Mouse (Mus musculus) limb, embryonic 15.5 days (tissue): ENCODE data around the gene Ncam1. TPM values are rescaled to one million over a fixed set of nuclear protein-coding genes. Genes with fewer than 3 reads are reported as not detected.

ENCODE experiments used
- ATAC-seq: fragments of 200-750 bp; cut with Nextera tagmentation; 2 replicates; pipeline ENCODE4 v1.8.0; 2017; ENCODE audit warnings: low read depth, moderate TSS enrichment; ENCODE audit not compliant: insufficient number of reproducible peaks, low FRiP score, low TSS enrichment
- H3K27ac ChIP-seq: fragments of 300-500 bp; sonication (generic); 2 replicates; pipeline ENCODE4 v1.5.1; 2015; ENCODE audit warnings: moderate library complexity, mild to moderate bottlenecking, inconsistent platforms
- H3K27me3 ChIP-seq: fragments of 300-500 bp; sonication (generic); 2 replicates; pipeline ENCODE4 v1.6.1; 2015; ENCODE audit warnings: inconsistent platforms
- H3K36me3 ChIP-seq: fragments of 300-500 bp; sonication (generic); 2 replicates; pipeline ENCODE4 v1.6.1; 2015; ENCODE audit warnings: inconsistent platforms
- H3K4me1 ChIP-seq: fragments of 300-500 bp; sonication (generic); 2 replicates; pipeline ENCODE4 v1.6.1; 2015; ENCODE audit warnings: inconsistent platforms
- H3K4me2 ChIP-seq: fragments of 300-500 bp; sonication (generic); 2 replicates; pipeline ENCODE4 v1.6.1; 2015; ENCODE audit warnings: mild to moderate bottlenecking, inconsistent platforms
- H3K4me3 ChIP-seq: fragments of 300-500 bp; sonication (generic); 2 replicates; pipeline ENCODE4 v1.5.1; 2015; ENCODE audit warnings: mild to moderate bottlenecking, inconsistent platforms
- H3K9ac ChIP-seq: fragments of 300-500 bp; sonication (generic); 2 replicates; pipeline ENCODE4 v1.6.1; 2015; ENCODE audit warnings: inconsistent platforms
- H3K9me3 ChIP-seq: fragments of 300-500 bp; sonication (generic); 2 replicates; pipeline ENCODE4 v1.6.1; 2016; ENCODE audit warnings: inconsistent platforms
- WGBS: fragments of 180-500 bp; shearing (Covaris S2); methylation state at CpG from one replicate; pipeline ENCODE4 v1.1.7; 2015; 5-methylcytosine and 5-hydroxymethylcytosine counted together
- polyA plus RNA-seq: library from polyadenylated mRNA; unstranded; fragments of >200 nt; fragmentation: Nextera tagmentation; extraction: Ambion mirVana; gene quantifications from 2 replicates; pipeline ENCODE4 v1.2.1, GENCODE M21; 2015

Gene Ncam1
- polyA plus RNA-seq, 1 experiment from 2014 or later: 79.1 TPM

DNA sequence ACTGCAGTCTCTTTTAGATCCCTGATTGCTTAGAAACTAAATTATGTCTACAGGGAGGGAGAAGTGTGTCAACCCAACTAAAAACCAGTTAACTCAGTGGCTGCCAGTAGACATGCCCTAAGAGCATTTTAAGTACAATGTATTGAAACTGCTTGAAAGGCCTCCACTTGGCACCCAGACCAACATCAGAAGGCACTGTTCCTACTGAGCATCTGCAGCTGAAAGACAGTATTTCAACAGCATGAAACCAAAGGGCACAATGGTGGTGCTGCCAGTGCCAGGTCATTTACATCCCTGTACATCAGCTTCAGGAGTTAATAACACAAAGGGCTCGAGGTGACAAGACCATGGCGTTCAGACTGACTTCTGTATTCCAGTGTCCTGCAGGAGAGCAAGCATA lies 5.5 kb downstream of the Ncam1 start:
- Histone ChIP-seq H3K4me1 (peaks cover 20% of the 10 kb centered on the region), H3K36me3 (no peaks in the 10 kb centered on the region), H3K4me3 (no peak overlapping the region), H3K27me3 (peaks cover 5% of the 10 kb centered on the region; the same call in 1 of the 2 replicates), H3K9me3 (no peaks in the 10 kb centered on the region), H3K27ac (no peak overlapping the region), H3K9ac (no peak overlapping the region), H3K4me2 (no peak overlapping the region)
- WGBS: 74% methylated on average over 2 of the region's 2 CpGs
- no peak for ATAC-seq

DNA sequence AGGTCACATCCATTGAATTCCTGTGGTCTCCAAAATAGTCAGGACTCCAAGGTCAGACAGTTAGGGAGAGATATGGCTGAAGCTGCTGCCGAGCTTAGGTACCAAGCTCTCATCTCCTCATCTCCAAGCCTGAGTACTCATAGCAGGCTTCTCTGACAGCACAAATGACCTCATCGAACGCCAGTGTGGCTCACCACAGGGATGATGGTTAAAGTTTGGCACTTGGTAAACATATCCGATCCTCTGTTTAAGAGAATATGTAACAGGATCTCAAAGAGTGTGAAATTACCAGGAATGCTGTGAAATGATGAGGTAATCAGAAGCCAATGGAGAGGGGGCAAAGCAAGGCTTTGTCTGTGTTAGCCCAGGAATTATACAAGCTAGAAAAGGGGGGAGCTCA lies 6.1 kb downstream of the Ncam1 start:
- Histone ChIP-seq H3K4me1 (peaks cover 20% of the 10 kb centered on the region), H3K27me3 (peaks cover 5% of the 10 kb centered on the region; the same call in 1 of the 2 replicates), H3K27ac (no peak overlapping the region), H3K4me3 (no peak overlapping the region), H3K9ac (no peak overlapping the region), H3K4me2 (no peak overlapping the region), H3K9me3 (no peaks in the 10 kb centered on the region), H3K36me3 (no peaks in the 10 kb centered on the region)
- WGBS: 68% methylated on average over 4 of the region's 4 CpGs
- ATAC-seq: no peak

DNA sequence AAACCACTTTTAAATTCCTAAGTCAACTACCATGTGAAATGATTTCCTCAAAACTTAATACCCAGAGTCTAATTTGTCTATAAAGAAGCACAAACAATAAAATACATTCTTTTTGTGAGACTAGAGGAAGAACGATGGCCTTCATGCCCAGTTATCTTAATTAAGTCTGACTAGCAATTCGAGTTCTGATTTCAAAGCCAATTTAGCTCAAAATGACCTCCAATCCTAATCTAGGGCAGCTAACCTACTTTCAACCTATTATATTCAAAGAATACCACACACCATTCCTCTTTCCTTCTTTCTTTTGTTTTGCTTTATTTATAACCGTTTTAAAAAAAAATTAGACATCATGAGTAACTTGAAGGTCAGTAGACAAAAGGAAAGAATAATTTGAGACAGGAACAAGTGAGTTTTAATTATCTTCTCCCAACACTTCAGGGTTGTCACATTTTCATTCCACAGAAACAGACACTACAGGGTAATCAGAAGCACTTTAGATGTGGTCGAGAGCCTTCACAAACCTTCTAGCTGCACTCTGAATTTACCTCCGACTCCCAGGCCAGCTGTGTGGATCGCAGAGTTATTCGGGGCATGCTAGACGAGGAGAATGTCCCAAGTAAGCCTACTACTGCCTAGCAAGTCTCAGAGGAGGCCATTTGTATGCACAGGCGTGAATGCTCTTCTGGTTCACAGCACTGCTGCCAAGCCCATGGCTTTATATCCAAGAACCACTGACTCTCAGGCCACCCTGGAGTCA lies 17.5 kb downstream of the Ncam1 start:
- no peak overlapping the region for H3K4me3 ChIP-seq
- no peak for ATAC-seq
- WGBS: 76% methylated on average over 9 of the region's 9 CpGs
- no peaks in the 10 kb centered on the region for H3K36me3 ChIP-seq
- no peaks in the 10 kb centered on the region for H3K4me1 ChIP-seq
- no peak overlapping the region for H3K27ac ChIP-seq
- no peak overlapping the region for H3K4me2 ChIP-seq
- no peaks in the 10 kb centered on the region for H3K9me3 ChIP-seq
- H3K9ac ChIP-seq: no peak overlapping the region
- H3K27me3 ChIP-seq: no peaks in the 10 kb centered on the region

DNA sequence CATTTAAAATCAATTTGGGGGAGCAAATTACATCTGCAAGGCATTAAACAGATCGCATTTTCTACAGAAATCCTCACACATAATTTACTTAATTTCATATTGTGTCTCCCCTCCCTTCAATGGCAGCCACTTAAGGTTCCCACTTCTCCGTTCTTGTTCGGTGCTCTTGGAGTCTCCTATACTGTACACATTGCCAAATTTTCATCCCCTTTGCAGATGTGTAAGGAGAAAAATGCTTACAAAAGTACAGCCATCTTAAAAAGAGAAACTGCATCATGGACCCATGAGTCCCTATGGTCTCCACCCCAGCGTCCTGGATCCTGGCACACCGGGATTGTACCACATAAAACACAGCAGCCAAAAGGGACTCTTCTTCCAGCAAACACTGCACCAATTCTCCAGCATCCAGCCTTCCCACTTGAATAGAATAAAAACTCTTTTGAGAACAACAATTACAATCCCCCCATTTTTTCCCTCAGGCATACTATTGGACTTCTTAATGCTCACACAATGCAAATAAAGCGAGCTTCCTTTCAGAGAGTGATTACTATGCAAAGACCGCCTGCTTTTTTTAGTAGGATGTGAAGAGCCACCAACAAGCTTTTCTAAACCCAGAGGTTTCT lies 21.6 kb downstream of the Ncam1 start:
- Histone ChIP-seq H3K4me2 (no peak overlapping the region), H3K27me3 (no peaks in the 10 kb centered on the region), H3K4me3 (no peak overlapping the region), H3K4me1 (peaks cover 4% of the 10 kb centered on the region), H3K9me3 (no peaks in the 10 kb centered on the region), H3K27ac (no peak overlapping the region), H3K9ac (no peak overlapping the region), H3K36me3 (no peaks in the 10 kb centered on the region)
- no peak for ATAC-seq
- WGBS: 70% methylated on average over 7 of the region's 7 CpGs

DNA sequence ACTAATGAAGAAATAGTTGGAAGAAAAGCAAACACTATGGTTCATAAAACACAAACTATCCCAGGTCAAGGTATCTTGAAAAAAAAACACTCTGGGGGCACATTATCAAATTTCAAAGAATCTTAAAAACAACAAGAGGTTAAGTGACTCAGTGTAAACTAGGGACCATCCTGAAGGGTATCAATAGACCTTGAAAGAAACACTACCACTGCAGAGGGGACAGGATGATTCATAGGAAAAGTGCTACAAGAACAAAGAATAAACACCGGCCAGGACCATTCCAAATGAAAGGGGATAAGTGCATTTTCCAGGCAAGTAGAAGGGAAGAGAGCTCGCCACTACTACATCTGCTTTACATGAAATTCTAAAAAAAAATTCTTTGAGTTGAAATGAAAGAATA lies 32.1 kb downstream of the Ncam1 start:
- 59% methylated on average over 2 of the region's 2 CpGs for WGBS
- Histone ChIP-seq H3K27ac (no peak overlapping the region), H3K36me3 (no peaks in the 10 kb centered on the region), H3K4me3 (no peak overlapping the region), H3K4me1 (no peaks in the 10 kb centered on the region), H3K9me3 (no peaks in the 10 kb centered on the region), H3K9ac (no peak overlapping the region), H3K27me3 (no peaks in the 10 kb centered on the region), H3K4me2 (no peak overlapping the region)
- ATAC-seq: no peak

DNA sequence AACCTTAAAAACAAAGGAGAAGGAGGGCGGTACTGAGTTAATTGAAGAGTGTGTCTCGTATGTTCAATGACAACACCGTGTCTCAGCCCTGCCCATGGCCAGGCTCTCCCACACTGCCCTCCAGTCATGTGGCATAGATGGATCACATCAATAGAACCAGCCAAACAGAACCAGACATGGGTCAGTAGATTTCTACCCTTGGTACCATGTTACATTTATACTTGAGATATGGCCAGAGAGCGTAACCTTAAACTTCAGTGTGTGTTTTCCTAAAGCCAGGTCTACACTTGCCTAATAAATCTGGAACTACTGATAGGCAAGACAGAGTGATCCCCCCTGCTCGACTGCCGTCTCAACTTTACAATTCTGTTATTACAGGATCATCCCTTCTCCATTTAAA lies 38.2 kb downstream of the Ncam1 start:
- WGBS: 79% methylated on average over 6 of the region's 6 CpGs

DNA sequence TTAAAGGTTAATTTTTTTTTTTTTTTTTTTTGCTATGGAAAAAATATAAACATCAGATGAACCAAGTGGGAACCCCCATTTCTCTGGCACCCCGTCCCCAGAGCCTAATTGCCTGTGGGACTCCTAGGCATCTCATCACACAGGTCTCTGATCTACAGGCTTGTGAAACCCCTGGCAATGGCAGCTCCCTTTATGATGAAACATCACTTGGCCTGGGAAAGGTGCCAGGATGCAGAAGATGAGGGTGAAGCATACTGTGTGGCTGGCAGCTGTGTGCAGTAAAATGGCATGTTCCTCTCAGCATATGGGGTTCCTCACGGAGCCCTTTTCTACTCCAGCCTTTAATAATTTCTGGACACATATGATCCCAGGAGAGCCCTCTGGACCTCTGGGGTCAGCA lies 40.3 kb downstream of the Ncam1 start:
- no peaks in the 10 kb centered on the region for H3K27me3 ChIP-seq
- H3K4me1 ChIP-seq: peaks cover 8% of the 10 kb centered on the region
- H3K9ac ChIP-seq: no peak overlapping the region
- WGBS: 31% methylated on average over 2 of the region's 2 CpGs
- no peak overlapping the region for H3K4me3 ChIP-seq
- 0 out of 2 replicates have a peak, but pooled peaks have one; percentile 19 for ATAC-seq
- H3K9me3 ChIP-seq: no peaks in the 10 kb centered on the region
- H3K27ac ChIP-seq: 0 out of 2 replicates have a peak overlapping the region, but pooled peaks have one; percentile 22
- no peaks in the 10 kb centered on the region for H3K36me3 ChIP-seq
- H3K4me2 ChIP-seq: no peak overlapping the region

More for the DNA sequence above, 38.2 kb downstream of the Ncam1 start:
- Histone ChIP-seq H3K9me3 (no peaks in the 10 kb centered on the region), H3K4me3 (no peak overlapping the region), H3K4me2 (no peak overlapping the region), H3K27me3 (no peaks in the 10 kb centered on the region), H3K9ac (no peak overlapping the region), H3K4me1 (peaks cover 8% of the 10 kb centered on the region), H3K27ac (no peak overlapping the region), H3K36me3 (no peaks in the 10 kb centered on the region)
- no peak for ATAC-seq

DNA sequence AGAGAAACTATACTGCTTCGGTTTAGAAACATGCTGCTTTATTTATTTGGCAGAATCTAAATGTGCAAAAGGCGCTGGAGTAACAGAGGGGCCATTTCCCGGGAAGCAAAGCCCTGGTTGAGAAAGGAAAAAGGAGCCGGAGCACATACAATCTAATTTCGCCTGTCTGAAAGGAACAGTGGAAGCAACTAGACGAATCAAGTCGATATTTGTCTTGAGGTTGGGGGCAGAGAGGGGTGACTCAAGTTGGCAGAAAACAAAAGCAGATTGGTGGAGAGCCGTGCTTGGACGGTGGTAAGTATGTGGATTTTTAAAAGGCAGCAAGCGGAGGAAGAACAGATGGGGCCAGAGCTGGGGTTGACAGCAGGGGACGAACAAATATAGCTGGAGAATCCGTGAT lies 40.7 kb downstream of the Ncam1 start:
- Histone ChIP-seq H3K4me2 (no peak overlapping the region), H3K9me3 (no peaks in the 10 kb centered on the region), H3K27me3 (no peaks in the 10 kb centered on the region), H3K27ac (peak overlapping the region; percentile 11; the same call in 1 of the 2 replicates), H3K4me3 (no peak overlapping the region), H3K36me3 (no peaks in the 10 kb centered on the region), H3K9ac (no peak overlapping the region), H3K4me1 (peaks cover 8% of the 10 kb centered on the region)
- no peak for ATAC-seq
- 44% methylated on average over 12 of the region's 12 CpGs for WGBS

DNA sequence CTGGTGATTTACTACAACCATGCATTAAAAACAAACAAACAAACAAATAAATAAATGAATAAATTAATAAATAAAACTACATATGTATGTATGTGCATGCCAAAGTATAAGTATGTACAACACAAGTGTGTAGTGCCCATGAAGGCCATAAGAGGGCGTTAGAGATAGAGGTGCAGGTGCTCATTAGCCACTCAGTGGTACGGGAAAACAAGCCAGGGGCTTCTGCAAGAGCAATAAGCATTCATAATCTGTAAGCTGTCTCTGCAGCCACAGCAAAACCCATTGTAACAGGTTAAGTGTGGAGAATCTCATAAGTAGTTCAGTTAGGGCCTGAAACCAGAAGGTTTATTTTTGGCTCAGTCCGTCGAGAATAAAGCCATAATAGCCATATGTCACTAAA lies 41.1 kb downstream of the Ncam1 start:
- no peak for ATAC-seq
- Histone ChIP-seq H3K4me2 (no peak overlapping the region), H3K9ac (no peak overlapping the region), H3K36me3 (no peaks in the 10 kb centered on the region), H3K4me3 (no peak overlapping the region), H3K9me3 (no peaks in the 10 kb centered on the region), H3K27ac (0 out of 2 replicates have a peak overlapping the region, but pooled peaks have one; percentile 11), H3K27me3 (no peaks in the 10 kb centered on the region), H3K4me1 (peaks cover 8% of the 10 kb centered on the region)
- 66% methylated on average over 4 of the region's 4 CpGs for WGBS

DNA sequence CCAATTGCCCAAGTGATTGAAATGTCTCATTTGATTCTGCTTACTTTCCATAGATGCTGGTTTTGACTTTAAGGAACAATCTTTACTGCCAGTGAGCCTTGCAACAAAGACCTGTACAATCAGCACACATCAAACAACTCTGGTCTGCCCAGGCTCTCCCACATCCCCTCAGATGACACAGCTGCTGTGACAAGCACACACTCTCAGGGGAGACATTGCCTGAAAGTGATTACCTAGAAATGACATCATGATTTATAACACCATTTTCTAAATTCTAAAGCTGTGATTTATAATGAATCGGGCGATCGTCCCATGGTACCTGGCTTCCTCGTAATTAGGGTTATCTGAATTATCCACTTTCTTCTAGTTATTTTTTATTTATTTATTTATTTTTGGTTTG lies 42.0 kb downstream of the Ncam1 start:
- H3K27ac ChIP-seq: no peak overlapping the region
- 81% methylated on average over 4 of the region's 4 CpGs for WGBS
- no peaks in the 10 kb centered on the region for H3K9me3 ChIP-seq
- no peak overlapping the region for H3K9ac ChIP-seq
- H3K4me3 ChIP-seq: no peak overlapping the region
- no peaks in the 10 kb centered on the region for H3K36me3 ChIP-seq
- peaks cover 8% of the 10 kb centered on the region for H3K4me1 ChIP-seq
- H3K4me2 ChIP-seq: no peak overlapping the region
- no peaks in the 10 kb centered on the region for H3K27me3 ChIP-seq
- no peak for ATAC-seq

DNA sequence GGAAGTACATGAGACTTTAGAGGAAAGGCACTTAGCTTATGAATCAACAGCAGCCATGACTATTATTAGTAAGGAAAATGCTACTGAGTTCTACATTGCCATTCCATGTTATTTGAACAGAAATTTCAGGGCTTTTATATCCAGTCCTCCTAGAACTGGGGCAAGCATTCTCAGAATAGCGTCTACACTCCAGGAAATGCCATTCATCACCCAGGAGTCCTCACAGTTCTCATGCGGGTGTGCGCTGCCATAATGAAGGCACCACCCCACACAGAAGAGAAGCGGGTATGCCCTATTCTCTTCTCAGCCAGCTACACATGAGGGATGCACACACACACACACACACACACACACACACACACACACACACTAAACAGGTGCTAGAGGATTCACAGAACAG lies 43.5 kb downstream of the Ncam1 start:
- H3K4me1 ChIP-seq: peaks cover 8% of the 10 kb centered on the region
- no peaks in the 10 kb centered on the region for H3K9me3 ChIP-seq
- WGBS: 77% methylated on average over 4 of the region's 4 CpGs
- no peaks in the 10 kb centered on the region for H3K27me3 ChIP-seq
- H3K27ac ChIP-seq: no peak overlapping the region
- H3K4me3 ChIP-seq: no peak overlapping the region
- H3K9ac ChIP-seq: no peak overlapping the region
- no peak for ATAC-seq
- no peaks in the 10 kb centered on the region for H3K36me3 ChIP-seq
- no peak overlapping the region for H3K4me2 ChIP-seq

DNA sequence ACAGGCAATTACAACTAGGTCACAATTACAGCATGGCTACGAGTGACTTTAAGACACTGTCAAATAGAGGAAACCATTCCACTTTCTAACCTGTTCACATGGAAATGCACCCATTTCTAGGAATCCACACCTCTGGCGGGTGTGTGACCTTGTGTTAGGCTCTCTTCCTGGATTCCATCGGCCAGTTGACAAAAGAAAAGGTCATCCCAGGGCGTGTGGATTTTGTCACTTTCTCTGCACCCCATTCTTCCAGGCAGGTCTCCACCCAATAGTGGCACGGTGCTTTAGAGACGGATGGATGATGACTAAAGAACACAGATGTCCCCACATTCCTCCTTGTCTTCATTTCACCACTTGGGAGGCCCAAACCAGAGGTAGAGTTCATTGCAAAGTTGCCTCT lies 47.3 kb downstream of the Ncam1 start:
- no peaks in the 10 kb centered on the region for H3K4me1 ChIP-seq
- no peaks in the 10 kb centered on the region for H3K9me3 ChIP-seq
- no peak overlapping the region for H3K27ac ChIP-seq
- no peak overlapping the region for H3K9ac ChIP-seq
- no peak overlapping the region for H3K4me3 ChIP-seq
- no peak overlapping the region for H3K4me2 ChIP-seq
- no peak for ATAC-seq
- WGBS: 68% methylated on average over 6 of the region's 6 CpGs
- no peaks in the 10 kb centered on the region for H3K36me3 ChIP-seq
- no peaks in the 10 kb centered on the region for H3K27me3 ChIP-seq
